Mouse (Mus musculus) limb, embryonic 14.5 days (tissue): ENCODE measurements at regions not wholly inside any gene's neighbourhood (a gene's known extent, or its start where the extent isn't known, plus 50 kb on each side); places are given as distances from the start of the nearest gene placed in this dataset.
A peak's percentile ranks its signal among the peaks of the same experiment; 100 is the strongest.

Experiments used
- ATAC-seq: fragments of 200-750 bp; cut with Nextera tagmentation; 2 replicates; pipeline ENCODE4 v1.8.0; 2017; ENCODE audit warnings: low read depth, moderate number of reproducible peaks, moderate TSS enrichment; ENCODE audit not compliant: low FRiP score
- DNase-seq: peaks from one replicate; pipeline ENCODE4 v3.0.0-alpha.2; 2015; ENCODE audit warnings: low spot score
- H3K27ac ChIP-seq: fragments of 300-500 bp; sonication (generic); replicated peaks from 2 replicates; pipeline ENCODE4 v1.5.1; 2014; ENCODE audit warnings: low read depth, mild to moderate bottlenecking, low read length, moderate library complexity, mixed read lengths
- H3K27me3 ChIP-seq: fragments of 300-500 bp; sonication (generic); 2 replicates; pipeline ENCODE4 v1.6.1; 2014; ENCODE audit warnings: low read length, mixed read lengths; ENCODE audit not compliant: control insufficient read depth, insufficient read depth
- H3K36me3 ChIP-seq: fragments of 300-500 bp; sonication (generic); 2 replicates; pipeline ENCODE4 v1.6.1; 2014; ENCODE audit warnings: mild to moderate bottlenecking, low read length, moderate library complexity, mixed read lengths; ENCODE audit not compliant: control insufficient read depth, insufficient read depth
- H3K4me1 ChIP-seq: fragments of 300-500 bp; sonication (generic); 2 replicates; pipeline ENCODE4 v1.6.1; 2014; ENCODE audit warnings: antibody characterized with exemption, low read length, mixed read lengths; ENCODE audit not compliant: control insufficient read depth, insufficient read depth
- H3K4me2 ChIP-seq: fragments of 300-500 bp; sonication (generic); replicated peaks from 2 replicates; pipeline ENCODE4 v1.6.1; 2014; ENCODE audit warnings: low read depth, mild to moderate bottlenecking, low read length, moderate library complexity; ENCODE audit not compliant: severe bottlenecking
- H3K4me3 ChIP-seq: fragments of 300-500 bp; sonication (generic); replicated peaks from 2 replicates; pipeline ENCODE4 v1.5.1; 2014; ENCODE audit warnings: low read length
- H3K9ac ChIP-seq: fragments of 300-500 bp; sonication (generic); 2 replicates; pipeline ENCODE4 v1.6.1; 2014; ENCODE audit warnings: mild to moderate bottlenecking, low read depth, low read length, moderate library complexity; ENCODE audit not compliant: severe bottlenecking
- H3K9me3 ChIP-seq: fragments of 300-500 bp; sonication (generic); 2 replicates; pipeline ENCODE4 v1.6.1; 2016; ENCODE audit warnings: low read length; ENCODE audit not compliant: control insufficient read depth
- POLR2A ChIP-seq: fragments of 200-500 bp; IDR thresholded peaks from 2 replicates; pipeline ENCODE4 v1.8.0; 2012; ENCODE audit warnings: inconsistent platforms, mild to moderate bottlenecking, moderate library complexity, borderline replicate concordance; ENCODE audit not compliant: insufficient read depth, insufficient read length; ENCODE audit errors: extremely low read depth
- WGBS: fragments of 180-500 bp; shearing (Covaris S2); extraction: QIAGEN DNeasy Blood & Tissue Kit; methylation state at CpG from one replicate; pipeline ENCODE4 v1.1.7; 2014; 5-methylcytosine and 5-hydroxymethylcytosine counted together

DNA sequence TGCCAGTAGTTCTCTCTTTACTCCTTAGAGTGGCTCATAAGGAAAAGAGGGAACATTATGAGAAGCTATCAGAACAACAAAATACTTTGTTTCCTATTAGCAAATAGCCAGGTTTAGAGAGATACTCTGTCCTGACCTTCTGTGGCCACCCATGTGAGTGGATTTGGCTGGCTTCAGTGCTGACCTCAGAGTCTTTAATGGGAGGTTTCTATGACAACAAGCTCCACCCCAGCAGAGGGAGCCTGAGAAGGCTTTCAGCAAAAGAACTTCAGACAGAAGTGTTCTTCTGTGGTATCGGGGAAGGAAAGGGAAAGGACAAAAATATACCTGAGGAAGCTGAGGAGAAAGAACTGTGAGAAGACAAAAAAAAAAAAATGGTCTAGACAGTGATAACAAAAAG, 108.1 kb upstream of the Nhs start:
- DNase-seq (peak; percentile 5), ATAC-seq (no peak)
- no peak for TF ChIP-seq POLR2A
- no peaks in the 10 kb centered on the region for H3K4me1 ChIP-seq
- no peak overlapping the region for H3K4me3 ChIP-seq
- no peak overlapping the region for H3K27ac ChIP-seq
- H3K9ac ChIP-seq, result no peak overlapping the region
- H3K27me3 ChIP-seq, result no peaks in the 10 kb centered on the region
- 37% methylated on average over 1 of the region's 1 CpGs for WGBS
- H3K36me3 ChIP-seq, result no peaks in the 10 kb centered on the region
- no peaks in the 10 kb centered on the region for H3K9me3 ChIP-seq
- no peak overlapping the region for H3K4me2 ChIP-seq

DNA sequence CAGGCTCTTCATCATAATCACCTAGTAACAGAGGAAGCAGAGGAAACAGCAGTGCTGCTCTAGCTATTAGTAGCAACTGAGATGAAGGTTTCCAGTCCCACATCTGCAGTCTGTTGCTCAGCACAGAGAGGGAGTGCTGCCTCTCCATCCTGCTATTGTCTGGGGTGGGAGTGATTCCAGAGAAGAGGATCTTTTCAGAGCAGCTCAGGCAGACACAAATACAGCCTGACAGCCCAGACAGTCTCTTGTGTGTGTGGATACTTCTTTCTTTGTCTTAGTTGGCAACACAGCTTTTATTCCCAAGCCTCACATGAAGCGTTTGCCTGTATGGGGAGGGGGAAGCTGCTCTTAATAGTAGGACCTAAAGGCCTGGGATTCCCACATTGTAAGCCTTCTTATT, 107.2 kb upstream of the Nhs start:
- Histone ChIP-seq H3K4me2 (no peak overlapping the region), H3K36me3 (no peaks in the 10 kb centered on the region), H3K9ac (no peak overlapping the region), H3K9me3 (no peaks in the 10 kb centered on the region), H3K27ac (no peak overlapping the region), H3K27me3 (no peaks in the 10 kb centered on the region), H3K4me3 (no peak overlapping the region), H3K4me1 (no peaks in the 10 kb centered on the region)
- DNase-seq (peak; percentile 4), ATAC-seq (no peak; the same call in 1 of the 2 replicates)
- TF ChIP-seq POLR2A, result no peak
- WGBS, result 75% methylated on average over 1 of the region's 1 CpGs

DNA sequence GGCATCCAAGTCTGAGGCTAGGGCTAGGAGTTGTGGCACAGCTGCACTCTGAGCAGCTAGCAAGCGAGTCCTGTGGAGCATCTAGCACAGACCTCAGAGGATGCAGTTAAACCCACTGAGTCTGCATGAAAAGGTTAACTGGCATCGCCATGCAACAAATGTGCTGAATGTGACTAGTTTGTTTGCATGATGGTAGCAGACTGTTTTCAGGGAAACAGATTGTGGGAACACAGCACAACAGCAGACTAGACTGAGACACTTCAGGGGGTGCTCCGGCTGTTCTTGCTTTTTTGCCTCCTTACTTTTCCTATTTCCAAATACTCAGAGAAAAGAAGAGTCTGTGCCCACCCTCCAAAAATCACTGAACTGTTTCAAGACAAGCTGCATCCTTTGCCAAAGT, 97.9 kb upstream of the Nhs start:
- DNase-seq (no peak), ATAC-seq (no peak)
- H3K9ac ChIP-seq, result no peak overlapping the region
- no peak for TF ChIP-seq POLR2A
- no peaks in the 10 kb centered on the region for H3K4me1 ChIP-seq
- WGBS, result 86% methylated on average over 3 of the region's 3 CpGs
- H3K36me3 ChIP-seq, result no peaks in the 10 kb centered on the region
- no peaks in the 10 kb centered on the region for H3K9me3 ChIP-seq
- H3K27ac ChIP-seq, result no peak overlapping the region
- no peak overlapping the region for H3K4me2 ChIP-seq
- no peaks in the 10 kb centered on the region for H3K27me3 ChIP-seq
- no peak overlapping the region for H3K4me3 ChIP-seq

DNA sequence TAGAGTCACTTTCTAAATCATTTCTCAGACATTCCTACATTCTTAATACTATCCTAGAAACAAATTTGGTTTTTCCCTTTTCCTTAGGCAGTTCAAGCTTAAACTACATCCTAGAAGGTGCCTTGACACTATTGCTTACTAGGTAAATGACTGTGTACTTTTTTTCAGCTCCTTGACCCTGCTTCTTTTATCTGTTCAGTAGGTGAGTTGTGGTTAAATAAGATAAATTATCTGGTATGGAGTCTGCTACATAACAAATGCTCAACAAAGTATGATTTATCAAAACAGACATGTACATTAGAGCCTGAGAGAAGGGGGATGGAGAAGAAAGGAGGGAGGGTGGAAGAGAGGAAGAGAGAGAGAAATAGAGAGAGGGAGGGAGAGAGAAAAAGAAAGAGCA, 96.3 kb upstream of the Nhs start:
- Histone ChIP-seq H3K9me3 (no peaks in the 10 kb centered on the region), H3K36me3 (no peaks in the 10 kb centered on the region), H3K27me3 (no peaks in the 10 kb centered on the region), H3K4me3 (no peak overlapping the region), H3K4me1 (no peaks in the 10 kb centered on the region), H3K27ac (no peak overlapping the region), H3K9ac (no peak overlapping the region), H3K4me2 (no peak overlapping the region)
- TF ChIP-seq POLR2A, result no peak
- ATAC-seq (no peak), DNase-seq (no peak)

DNA sequence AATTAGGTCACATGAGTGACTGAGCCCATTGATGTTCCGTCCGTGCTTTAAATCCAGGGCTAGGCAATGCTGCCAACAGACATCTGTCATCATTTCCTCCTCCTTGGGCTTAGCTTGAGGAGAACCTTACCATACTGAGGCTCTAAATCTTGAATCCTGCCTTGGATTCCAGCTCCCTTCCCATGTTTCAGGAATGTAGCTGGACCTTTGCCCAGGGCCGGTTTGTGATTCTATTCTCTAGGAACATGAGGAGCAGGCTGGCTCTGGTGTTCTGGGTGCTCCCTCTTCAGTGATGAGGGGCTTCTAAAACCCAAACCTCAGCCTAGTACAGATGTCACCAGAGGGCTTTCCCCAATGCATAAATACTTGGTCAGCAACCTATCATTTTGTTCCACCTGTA, 81.8 kb upstream of the Nhs start:
- 70% methylated on average over 3 of the region's 3 CpGs for WGBS
- ATAC-seq (no peak), DNase-seq (no peak)
- H3K4me1 ChIP-seq, result no peaks in the 10 kb centered on the region
- H3K4me3 ChIP-seq, result no peak overlapping the region
- no peaks in the 10 kb centered on the region for H3K9me3 ChIP-seq
- H3K9ac ChIP-seq, result no peak overlapping the region
- H3K36me3 ChIP-seq, result no peaks in the 10 kb centered on the region
- no peak for TF ChIP-seq POLR2A
- H3K27ac ChIP-seq, result no peak overlapping the region
- no peaks in the 10 kb centered on the region for H3K27me3 ChIP-seq
- no peak overlapping the region for H3K4me2 ChIP-seq

DNA sequence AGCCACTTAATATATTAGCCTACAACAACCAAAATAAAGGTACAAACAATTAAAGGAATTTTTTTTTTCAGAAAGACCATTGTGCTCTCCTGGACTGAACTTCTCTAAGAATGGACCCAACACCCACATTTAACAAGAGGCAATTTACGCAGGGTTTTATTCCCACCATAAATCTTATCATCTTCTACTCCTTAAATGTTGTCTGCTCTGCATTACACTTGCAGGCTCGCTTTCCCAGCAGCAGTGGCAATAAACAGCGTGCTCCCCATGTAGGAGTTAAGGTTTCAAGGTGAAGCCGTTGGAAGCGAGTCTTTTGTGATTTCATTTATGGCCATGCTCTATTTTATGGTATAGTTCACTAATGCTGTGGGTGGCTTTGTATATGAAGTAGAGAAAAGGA, 76.0 kb upstream of the Nhs start:
- Histone ChIP-seq H3K4me2 (no peak overlapping the region), H3K4me3 (no peak overlapping the region), H3K36me3 (no peaks in the 10 kb centered on the region), H3K27me3 (no peaks in the 10 kb centered on the region), H3K4me1 (no peaks in the 10 kb centered on the region), H3K9me3 (no peaks in the 10 kb centered on the region), H3K27ac (no peak overlapping the region), H3K9ac (no peak overlapping the region)
- ATAC-seq (no peak), DNase-seq (no peak)
- no peak for TF ChIP-seq POLR2A
- 28% methylated on average over 5 of the region's 5 CpGs for WGBS
